In genomic region chr9:58682106-58682505, GRCm38 (mm10) we compare ENCODE assay signal across 18 mouse cellular contexts.
"Had no signal": no experiment of that assay in that cellular context is flagged by ENCODE, and none has a peak within 500 bp of the region (broad histone marks: within the 10 kb centered on the region; RNA-seq: fewer than 3 reads in every experiment).

No protein-coding gene starts in this region.

- H3K27ac ChIP-seq: limb, embryonic 12.5 days; liver, embryonic 13.5 days; lung, embryonic 15.5 days; macrophage; midbrain, embryonic 15.5 days; neural tube, embryonic 13.5 days had no signal

- DNase-seq: kidney, postnatal 10 days; kidney, postnatal 4 days; liver; liver, embryonic 13.5 days; liver, postnatal 0 days; lung, postnatal 14 days; retina, postnatal 1 day; right cerebral cortex, postnatal 4 days; spleen, adult 18-20 months; thymus, adult 2 months; thymus, postnatal 25 days had no signal

- H3K9me3 ChIP-seq: limb, embryonic 12.5 days; liver, embryonic 13.5 days; lung, embryonic 15.5 days; megakaryocyte, embryonic 14.5 days; midbrain, embryonic 15.5 days; neural tube, embryonic 13.5 days had no signal

- ATAC-seq: liver, postnatal 0 days; midbrain, embryonic 15.5 days had no signal

- H3K9ac ChIP-seq: limb, embryonic 12.5 days; liver, embryonic 13.5 days; liver, postnatal 0 days; lung, embryonic 15.5 days; midbrain, embryonic 15.5 days; neural tube, embryonic 13.5 days had no signal

- H3K36me3 ChIP-seq: limb, embryonic 12.5 days; liver, embryonic 13.5 days; lung, embryonic 15.5 days; midbrain, embryonic 15.5 days; neural tube, embryonic 13.5 days had no signal

- H3K27me3 ChIP-seq: limb, embryonic 12.5 days; liver, embryonic 13.5 days; lung, embryonic 15.5 days; midbrain, embryonic 15.5 days; neural tube, embryonic 13.5 days had no signal

- H3K4me1 ChIP-seq: liver, embryonic 13.5 days; lung, embryonic 15.5 days; midbrain, embryonic 15.5 days; neural tube, embryonic 13.5 days had no signal

- H3K4me3 ChIP-seq: limb, embryonic 12.5 days; liver, embryonic 13.5 days; lung, embryonic 15.5 days; megakaryocyte, embryonic 14.5 days; midbrain, embryonic 15.5 days; neural tube, embryonic 13.5 days had no signal

- H3K4me2 ChIP-seq: limb, embryonic 12.5 days; liver, embryonic 13.5 days; lung, embryonic 15.5 days; midbrain, embryonic 11.5 days; midbrain, embryonic 15.5 days; neural tube, embryonic 13.5 days had no signal
